Mouse (Mus musculus) thymus, postnatal 10 days (tissue): Measurements from ENCODE around the gene Tlr12.
"Not testable (repeated sequence)": the region's sequence is repeated elsewhere in the genome, so short reads cannot be mapped to it uniquely, and the experiment has no call there.

Source experiments
- DNase-seq, 2 experiments: peaks; one replicate each; pipeline ENCODE4 v3.0.0; 2021; ENCODE audit warnings: low spot score in 2 of 2

The Tlr12 gene

DNA sequence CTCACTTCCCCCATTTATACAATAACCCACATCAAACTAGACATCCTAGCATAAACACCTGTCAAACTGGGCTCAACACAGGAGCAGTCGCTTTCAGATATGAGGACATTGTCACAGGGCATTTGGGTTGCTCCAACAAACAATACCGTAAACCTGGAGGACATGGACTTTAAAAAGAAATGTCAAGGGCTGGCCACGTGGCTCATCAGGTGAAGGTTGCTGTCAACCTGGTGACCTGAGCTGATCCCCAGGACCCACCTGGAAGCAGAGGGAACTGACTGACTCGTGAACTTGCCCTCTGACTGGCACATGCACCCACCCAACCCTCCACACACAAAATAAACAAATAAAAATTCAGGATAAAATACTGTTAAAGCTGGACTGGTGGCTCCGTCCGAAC, 2.2 kb upstream of the Tlr12 start:
- no peak for DNase-seq

GRCm38 (mm10) chr4:128618963-128619362, 544 bp upstream of the Tlr12 start:
- no peak for DNase-seq

DNA sequence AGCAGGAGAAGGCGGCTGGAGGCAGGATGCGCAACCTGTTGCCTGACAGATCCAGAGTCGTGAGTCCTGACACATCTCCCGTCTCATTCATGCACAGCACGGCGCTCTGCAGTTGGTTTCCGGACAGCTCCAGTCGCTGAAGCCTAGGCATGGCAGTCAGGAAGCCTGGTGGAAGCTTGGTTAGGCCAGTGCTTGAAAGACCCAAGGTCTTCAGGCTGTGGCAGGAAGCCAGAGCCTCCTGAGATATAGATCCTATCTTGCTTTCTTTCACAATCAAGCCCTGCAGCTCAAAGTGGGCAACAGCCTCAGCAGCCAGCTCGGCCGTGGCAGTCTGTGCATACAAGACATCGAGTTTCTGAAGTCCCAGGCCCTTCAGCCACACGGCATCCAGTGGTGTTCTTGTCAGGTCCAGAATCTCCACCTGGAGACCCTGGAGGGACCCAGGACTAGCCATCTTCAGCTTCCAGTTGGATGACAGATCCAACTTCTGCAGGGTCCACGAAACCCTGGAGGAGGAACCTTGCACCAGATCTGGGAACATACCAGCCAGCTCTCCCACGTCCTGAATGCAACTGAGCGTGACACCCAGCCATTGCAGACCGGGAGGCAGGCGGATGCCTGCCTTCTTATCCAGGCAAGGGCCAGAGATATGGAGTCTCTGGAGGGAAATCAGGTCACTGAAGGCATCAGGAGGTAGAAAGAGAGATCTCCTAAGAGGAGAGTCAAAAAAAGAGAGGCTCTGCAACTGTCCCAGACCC, 877 bp downstream of the Tlr12 start:
- peak in 1 of 2 experiments; percentile 33 for DNase-seq

DNA sequence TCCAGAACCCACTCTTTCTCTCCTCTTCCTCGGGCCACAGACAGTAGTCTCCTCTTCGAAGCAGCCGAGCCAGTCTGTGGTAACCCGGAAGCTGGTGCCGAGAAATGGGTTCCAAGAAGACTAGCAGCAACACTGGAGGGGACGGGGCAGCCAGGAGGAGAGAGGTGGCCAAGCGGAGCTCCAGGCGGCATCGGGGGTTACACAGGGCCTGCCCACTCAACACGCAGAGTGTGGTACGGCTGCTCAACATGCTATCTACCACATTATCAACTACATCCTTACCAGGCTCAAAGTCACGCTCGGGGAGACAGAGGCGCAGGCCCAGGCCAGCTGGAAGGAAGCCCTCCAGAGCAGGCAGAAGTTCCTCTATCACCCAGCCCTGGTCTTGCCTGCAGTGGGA, 2.7 kb downstream of the Tlr12 start:
- DNase-seq = peak in 1 of 2 experiments; percentile 22

GRCm38 (mm10) chr4:128613326-128613725, 5.1 kb downstream of the Tlr12 start:
- peak in 1 of 2 experiments; percentile 58 for DNase-seq

GRCm38 (mm10) chr4:128611726-128612125, 6.7 kb downstream of the Tlr12 start:
- DNase-seq = not testable (repeated sequence)

- DNase-seq = no peak
These were observed 7.7 kb downstream of the Tlr12 start for GRCm38 (mm10) chr4:128610706-128611105.

GRCm38 (mm10) chr4:128609925-128610402, 8.5 kb downstream of the Tlr12 start, which contains the start of gene Zscan20:
TSS of gene Zscan20 (minus strand) at chr4:128610098.
- peak; percentile 92 to 96 for DNase-seq

- no peak for DNase-seq
These were observed 9.0 kb downstream of the Tlr12 start for GRCm38 (mm10) chr4:128609276-128609924.

- no peak for DNase-seq
These were observed 10.8 kb downstream of the Tlr12 start for GRCm38 (mm10) chr4:128607661-128608060.

- no peak for DNase-seq
These were observed 11.8 kb downstream of the Tlr12 start for GRCm38 (mm10) chr4:128606586-128606985.

DNA sequence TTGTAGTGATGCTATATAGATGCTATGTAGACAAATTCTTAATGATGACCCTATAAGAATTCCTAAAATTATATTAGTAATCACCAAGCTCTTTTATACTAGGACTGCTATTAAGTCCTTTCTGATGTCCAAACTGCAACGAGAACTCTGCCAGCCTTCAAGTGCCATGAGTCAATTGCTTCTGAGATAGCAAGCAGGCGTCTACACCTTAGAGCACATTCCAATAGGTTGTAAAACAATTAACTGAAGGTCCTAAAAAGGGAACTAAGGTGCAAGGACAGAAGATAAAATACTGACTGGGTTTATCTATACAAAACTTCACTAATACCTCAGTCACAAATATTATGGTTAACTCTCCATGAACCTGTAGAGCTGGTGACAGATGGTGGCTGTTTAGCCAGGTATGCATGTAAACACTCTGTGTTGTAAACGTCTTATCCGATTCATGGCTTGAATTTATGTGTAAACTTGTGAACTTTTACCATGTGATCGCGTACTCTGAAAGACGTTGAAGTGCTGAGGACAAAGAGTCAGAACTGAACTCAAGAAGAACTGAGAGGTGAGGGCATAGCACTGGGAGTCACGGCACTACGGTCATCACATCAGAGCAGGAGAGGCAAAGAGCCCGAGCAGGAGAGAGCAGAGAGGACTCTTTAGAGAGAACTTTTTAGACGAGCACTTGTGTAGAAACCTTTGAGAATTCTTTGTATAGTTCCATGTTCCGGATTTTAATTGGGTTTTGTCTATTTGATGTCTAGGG, 20.4 kb downstream of the Tlr12 start:
- DNase-seq = no peak

- DNase-seq = no peak
These were observed 24.4 kb downstream of the Tlr12 start for GRCm38 (mm10) chr4:128594062-128594461.

DNA sequence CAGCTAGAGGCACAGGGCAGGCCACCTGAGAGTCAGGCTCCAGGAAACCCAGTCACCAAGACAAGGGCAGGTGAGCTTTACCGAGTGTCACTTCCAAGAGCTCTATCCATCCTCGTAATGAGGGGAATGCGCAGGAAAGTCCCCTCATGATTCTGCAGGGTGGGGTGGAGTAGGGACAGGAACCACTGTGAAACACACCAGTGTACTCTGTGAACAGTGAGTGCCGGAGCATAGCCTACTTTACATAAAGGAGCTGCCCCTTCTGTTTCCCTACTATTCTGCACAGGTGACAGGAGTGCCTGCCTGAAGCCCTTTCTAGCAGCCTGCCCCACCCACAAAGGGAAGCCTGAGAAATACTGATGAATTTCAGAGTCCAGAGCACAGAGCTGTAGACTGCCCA, 25.1 kb downstream of the Tlr12 start:
- no peak for DNase-seq

DNA sequence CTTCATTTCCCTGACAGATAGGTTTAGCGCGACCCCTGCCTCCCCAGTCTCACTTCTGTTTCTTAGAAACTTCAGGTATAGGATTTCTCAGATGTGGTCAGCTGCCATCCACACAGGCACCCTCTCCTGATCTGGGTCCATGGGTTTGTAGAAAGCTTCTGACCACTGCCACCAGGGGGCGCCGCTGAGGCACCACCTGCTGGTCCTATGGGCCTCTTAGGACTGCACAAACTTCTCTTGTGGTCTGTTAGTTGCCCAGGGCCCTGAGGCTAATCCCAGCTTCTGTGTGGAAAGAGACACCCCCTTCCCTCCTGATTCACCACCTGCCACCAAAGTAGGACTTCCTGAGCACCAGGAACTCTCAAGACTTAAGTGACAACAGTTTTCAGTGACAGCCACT, 39.2 kb downstream of the Tlr12 start:
- DNase-seq = peak in 1 of 2 experiments; percentile 61

DNA sequence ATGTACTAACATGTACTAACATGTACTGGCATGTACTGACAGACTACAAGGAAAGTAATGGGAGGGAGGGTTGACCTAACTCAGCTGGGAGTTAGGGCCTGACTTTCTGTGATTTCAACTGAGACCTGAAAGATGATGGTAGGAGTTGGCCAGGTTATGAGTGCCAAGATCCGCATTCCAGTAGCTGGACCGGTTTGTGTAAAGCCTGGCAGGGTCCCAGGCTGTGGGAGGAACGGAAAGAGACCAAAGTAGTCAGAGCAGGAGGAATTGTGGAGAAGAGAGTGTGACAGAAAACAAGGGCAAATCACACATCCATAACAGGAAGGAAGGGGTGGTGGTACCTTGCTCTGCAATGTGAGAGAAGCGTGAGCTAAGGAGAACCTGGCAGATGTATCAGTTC, 42.6 kb downstream of the Tlr12 start:
- no peak for DNase-seq
